Mouse (Mus musculus) cerebellum, adult 2 months (tissue): ENCODE results near the gene Rpl37a. TPM values are rescaled to one million over a fixed set of nuclear protein-coding genes. Genes with fewer than 3 reads are reported as not detected.

ENCODE experiments used
- DNase-seq, 2 experiments: peaks; one replicate each; pipeline ENCODE4 v3.0.0; 2021
- H3K27ac ChIP-seq: fragments of 200-500 bp; 2 replicates; pipeline ENCODE4 v1.5.1; 2012; ENCODE audit warnings: low read length, control low read depth, inconsistent platforms; ENCODE audit not compliant: insufficient read depth
- H3K27me3 ChIP-seq: fragments of 200-500 bp; 2 replicates; pipeline ENCODE4 v1.6.1; 2012; ENCODE audit warnings: inconsistent platforms, mild to moderate bottlenecking, low read length, moderate library complexity; ENCODE audit not compliant: control insufficient read depth, insufficient read depth
- H3K4me1 ChIP-seq: fragments of 200-500 bp; 2 replicates; pipeline ENCODE4 v1.6.1; 2011; ENCODE audit warnings: low read length; ENCODE audit not compliant: control insufficient read depth, insufficient read depth
- H3K4me3 ChIP-seq: fragments of 200-500 bp; replicated peaks from 2 replicates; pipeline ENCODE3; 2011; ENCODE audit warnings: mild to moderate bottlenecking, low read depth, low read length, control low read depth; ENCODE audit not compliant: insufficient read depth
- CTCF ChIP-seq: fragments of 200-500 bp; IDR thresholded peaks from 2 replicates; pipeline ENCODE4 v1.5.1; 2011; ENCODE audit warnings: low read depth, mild to moderate bottlenecking, control low read depth, low read length, moderate library complexity, borderline replicate concordance; ENCODE audit not compliant: insufficient read depth
- POLR2A ChIP-seq: fragments of 200-500 bp; IDR thresholded peaks from 2 replicates; pipeline ENCODE4 v1.6.1; 2011; ENCODE audit warnings: low read length, control low read depth, borderline replicate concordance; ENCODE audit not compliant: insufficient read depth
- WGBS: fragments of 180-500 bp; shearing (Covaris S2); methylation state at CpG from one replicate; pipeline ENCODE4 v1.1.7; 2018; 5-methylcytosine and 5-hydroxymethylcytosine counted together
- polyA plus RNA-seq: library from polyadenylated mRNA; depleted of rRNA; stranded (reverse); fragments of >200 nt; gene quantifications from 2 replicates; pipeline ENCODE4 v1.2.3, GENCODE M21; 2012

The Rpl37a gene
- polyA plus RNA-seq, 1 experiment, result 649 TPM

GRCm38 (mm10) chr1:72715065-72715464, 4.0 kb downstream of the Rpl37a start:
- no peak overlapping the region for H3K27ac ChIP-seq
- H3K27me3 ChIP-seq, result no peaks in the 10 kb centered on the region
- H3K4me1 ChIP-seq, result peaks cover 3% of the 10 kb centered on the region
- TF ChIP-seq POLR2A, result no peak
- no peak for TF ChIP-seq CTCF
- 89% methylated on average over 1 of the region's 1 CpGs for WGBS
- no peak overlapping the region for H3K4me3 ChIP-seq
- no peak for DNase-seq

- 70% methylated on average over 3 of the region's 3 CpGs for WGBS
- H3K4me3 ChIP-seq, result no peak overlapping the region
- no peak overlapping the region for H3K27ac ChIP-seq
- peaks cover 3% of the 10 kb centered on the region for H3K4me1 ChIP-seq
- DNase-seq, result no peak
- TF ChIP-seq CTCF (no peak), POLR2A (no peak)
- no peaks in the 10 kb centered on the region for H3K27me3 ChIP-seq
Measured at GRCm38 (mm10) chr1:72715593-72716361, 4.7 kb downstream of the Rpl37a start.

DNA sequence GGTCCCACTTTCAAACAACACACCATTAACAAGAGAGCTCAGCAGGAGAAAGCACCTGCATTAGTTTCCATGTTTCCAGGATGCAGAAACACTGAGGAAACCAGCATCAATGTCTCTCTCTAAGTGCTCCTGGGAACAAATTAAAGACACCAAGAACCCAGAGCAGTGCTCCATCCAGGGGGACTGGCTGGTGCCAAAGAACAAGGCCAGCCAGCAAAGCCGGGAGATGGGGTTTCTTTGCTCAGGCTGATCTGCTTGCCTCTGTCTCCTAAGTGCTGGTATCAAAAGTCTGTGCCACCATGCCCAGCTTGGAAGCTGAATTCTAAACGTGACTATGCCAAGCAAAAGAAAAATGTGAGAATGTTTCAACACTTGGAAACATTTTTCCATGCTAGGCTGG, 5.3 kb downstream of the Rpl37a start:
- no peak for DNase-seq
- Histone ChIP-seq H3K4me3 (no peak overlapping the region), H3K4me1 (peaks cover 3% of the 10 kb centered on the region), H3K27ac (no peak overlapping the region), H3K27me3 (no peaks in the 10 kb centered on the region)
- 45% methylated on average over 2 of the region's 2 CpGs for WGBS
- no peak for TF ChIP-seq CTCF
- TF ChIP-seq POLR2A, result no peak

DNA sequence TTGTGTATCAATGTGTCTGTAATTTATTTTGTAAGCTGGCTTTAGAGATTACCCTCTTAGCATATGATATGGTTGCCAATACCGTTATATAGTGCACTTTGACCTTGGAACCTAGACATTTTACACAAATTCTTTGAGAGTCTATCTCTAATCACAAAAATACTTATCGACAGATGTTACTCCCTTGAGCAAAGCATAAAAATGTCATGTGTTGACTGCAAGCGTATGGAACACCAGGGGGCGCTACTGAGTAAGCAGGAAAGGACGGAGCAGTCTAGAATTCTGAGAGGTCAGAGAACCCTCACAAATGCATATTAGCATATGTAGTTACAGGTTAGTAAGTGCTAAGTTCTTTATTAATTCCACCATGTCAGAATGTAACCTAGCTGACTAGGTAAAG, 5.8 kb downstream of the Rpl37a start:
- no peak overlapping the region for H3K4me3 ChIP-seq
- peak; percentile 65 to 74 for DNase-seq
- 8% methylated on average over 5 of the region's 5 CpGs for WGBS
- peak; percentile 79 for TF ChIP-seq CTCF
- TF ChIP-seq POLR2A, result no peak
- peaks cover 3% of the 10 kb centered on the region for H3K4me1 ChIP-seq
- no peaks in the 10 kb centered on the region for H3K27me3 ChIP-seq
- no peak overlapping the region for H3K27ac ChIP-seq

DNA sequence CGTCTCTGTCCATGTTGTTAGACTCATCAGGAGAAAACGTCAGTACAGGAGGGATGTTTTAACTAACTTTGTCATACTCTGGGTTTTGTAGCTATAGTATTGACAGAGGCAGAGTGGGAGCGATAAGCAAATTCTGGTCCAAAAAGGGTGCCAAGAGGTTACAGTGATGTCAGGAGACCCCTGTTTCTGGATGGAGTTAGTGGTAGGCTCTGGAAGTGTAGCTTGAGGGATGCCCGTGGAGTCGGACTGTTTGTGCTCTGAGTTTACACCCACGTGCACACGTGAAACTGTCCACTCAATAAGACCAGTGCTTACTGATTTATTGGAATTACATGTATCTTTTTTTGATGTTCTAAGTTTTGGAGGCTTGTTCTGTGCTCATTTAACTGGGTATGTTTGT, 6.5 kb downstream of the Rpl37a start:
- Histone ChIP-seq H3K4me1 (peaks cover 7% of the 10 kb centered on the region), H3K27me3 (no peaks in the 10 kb centered on the region), H3K27ac (no peak overlapping the region), H3K4me3 (no peak overlapping the region)
- WGBS, result 87% methylated on average over 7 of the region's 7 CpGs
- no peak for DNase-seq
- no peak for TF ChIP-seq CTCF
- TF ChIP-seq POLR2A, result no peak

DNA sequence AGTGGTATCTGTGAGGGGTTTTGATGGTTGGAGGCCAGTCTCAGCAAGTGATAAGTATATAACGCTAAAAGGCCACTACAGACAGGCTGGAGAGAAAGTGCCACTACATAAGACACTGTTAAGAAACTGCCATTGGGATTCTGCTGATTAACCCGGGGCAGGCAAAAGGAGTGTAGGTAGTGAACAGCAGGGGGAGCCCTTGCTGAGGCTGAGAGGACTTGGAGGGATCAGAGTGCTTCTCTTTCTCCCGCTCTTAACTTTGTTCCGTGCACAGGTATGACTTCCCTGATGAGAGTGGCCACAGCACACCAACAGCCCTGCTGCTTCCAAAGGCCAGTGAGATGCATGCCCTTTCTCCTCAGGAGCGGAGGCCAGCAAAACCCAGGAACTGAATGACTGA, 7.8 kb downstream of the Rpl37a start:
- Histone ChIP-seq H3K4me1 (peaks cover 8% of the 10 kb centered on the region), H3K4me3 (no peak overlapping the region), H3K27ac (no peak overlapping the region), H3K27me3 (no peaks in the 10 kb centered on the region)
- DNase-seq, result peak; percentile 49 to 62
- 26% methylated on average over 5 of the region's 5 CpGs for WGBS
- TF ChIP-seq POLR2A (no peak), CTCF (peak; percentile 81)

- no peak overlapping the region for H3K27ac ChIP-seq
- WGBS, result 49% methylated on average over 6 of the region's 6 CpGs
- H3K27me3 ChIP-seq, result no peaks in the 10 kb centered on the region
- peaks cover 11% of the 10 kb centered on the region for H3K4me1 ChIP-seq
- no peak overlapping the region for H3K4me3 ChIP-seq
- DNase-seq, result no peak
- TF ChIP-seq CTCF (no peak), POLR2A (no peak)
Measured at GRCm38 (mm10) chr1:72720115-72720725, 9.1 kb downstream of the Rpl37a start.

GRCm38 (mm10) chr1:72722646-72723045, 11.6 kb downstream of the Rpl37a start:
- H3K27me3 ChIP-seq, result no peaks in the 10 kb centered on the region
- no peak overlapping the region for H3K4me3 ChIP-seq
- TF ChIP-seq POLR2A, result no peak
- no peak for TF ChIP-seq CTCF
- H3K27ac ChIP-seq, result 0 out of 2 replicates have a peak overlapping the region, but pooled peaks have one; percentile 20
- peaks cover 11% of the 10 kb centered on the region for H3K4me1 ChIP-seq
- WGBS, result 9% methylated on average over 8 of the region's 8 CpGs
- DNase-seq, result peak; percentile 38 to 55
